Mouse (Mus musculus): ENCODE data around the gene Tcta.

DNA sequence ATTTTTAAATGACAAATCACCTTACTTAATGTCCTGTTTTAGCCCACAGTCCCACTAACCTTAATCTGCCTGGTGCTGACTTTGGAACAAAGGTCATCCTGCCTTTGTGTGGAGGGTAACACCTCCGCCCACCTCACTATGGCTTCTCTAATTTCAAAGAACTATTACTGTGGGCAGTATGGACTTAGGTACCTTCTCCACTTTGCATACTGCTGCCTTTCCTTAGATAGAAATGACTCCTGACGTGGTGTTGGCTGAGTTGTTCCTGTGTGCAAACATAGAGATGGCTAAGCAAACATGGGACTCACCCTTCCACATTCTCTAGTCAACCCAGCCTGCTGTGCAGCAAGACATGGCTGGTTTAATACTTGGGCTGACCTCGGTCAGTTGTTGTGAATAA is 4.1 kb downstream of the Tcta start:
- TF ChIP-seq GATA1 (IDR thresholded peaks at IDR 0.05; ENCODE audit: borderline replicate concordance, low read length) (no peak), FLI1 (IDR thresholded peaks at IDR 0.05; ENCODE audit: low read length) (no peak)

Measured in megakaryocyte, embryonic 14.5 days (primary cell).